ENCODE assay signal across 8 mouse cellular contexts in the genomic region with DNA sequence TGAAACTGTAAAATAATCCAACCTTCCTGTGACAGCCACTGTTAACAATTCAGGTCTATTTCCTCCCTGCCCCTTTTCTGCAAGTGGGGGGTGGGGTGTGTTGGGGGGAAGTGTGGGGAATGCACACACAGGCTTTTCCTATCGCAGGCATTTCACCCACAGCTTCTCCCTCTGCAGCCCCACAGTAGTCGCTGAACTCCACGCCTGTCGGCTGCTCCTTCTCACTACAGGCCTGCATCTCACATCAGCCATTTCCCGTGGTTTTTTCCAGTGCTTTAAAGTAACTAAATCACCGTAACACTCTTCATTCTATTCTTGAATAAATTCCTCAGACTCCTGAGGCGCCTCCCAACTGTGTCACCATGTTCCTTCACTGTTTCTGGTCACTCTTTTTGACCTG. TPM values are rescaled to one million over a fixed set of nuclear protein-coding genes. Genes with fewer than 3 reads are reported as not detected.
A peak's percentile ranks its signal among the peaks of the same experiment; 100 is the strongest.
DNase-seq lines count a peak whose midpoint lies in the region; ATAC-seq lines count a peak whose summit lies in the region.

No protein-coding gene starts in this region.

- peaks cover 94% of the 10 kb centered on the region for H3K4me1 ChIP-seq in heart, embryonic 10.5 days
- H3K4me1 ChIP-seq in hindbrain, embryonic 11.5 days (replicated peaks; ENCODE audit: control insufficient read depth, insufficient read depth, low read length) = peaks cover 11% of the 10 kb centered on the region
- H3K4me1 ChIP-seq in liver, embryonic 15.5 days (replicated peaks) = peaks cover 76% of the 10 kb centered on the region

- no peak for ATAC-seq in hindbrain, embryonic 11.5 days (ENCODE audit: low FRiP score)
- ATAC-seq in liver, embryonic 15.5 days (ENCODE audit: insufficient read depth) = no peak

- intact Hi-C loops in heart, postnatal 25 days (cut with DNase I) = no loop called here

- peak overlapping the region; percentile 78 for H3K27ac ChIP-seq in heart, embryonic 10.5 days
- no peak overlapping the region for H3K27ac ChIP-seq in hindbrain, embryonic 11.5 days (ENCODE audit: low read depth, low read length)
- peak overlapping the region; percentile 76 for H3K27ac ChIP-seq in liver, embryonic 15.5 days (replicated peaks)

- WGBS in heart, embryonic 10.5 days = 12% methylated on average over 7 of the region's 7 CpGs
- WGBS in hindbrain, embryonic 11.5 days = 10% methylated on average over 7 of the region's 7 CpGs
- 32% methylated on average over 7 of the region's 7 CpGs for WGBS in liver, embryonic 15.5 days (ENCODE audit: insufficient replicate concordance)

- no peaks in the 10 kb centered on the region for H3K27me3 ChIP-seq in heart, embryonic 10.5 days (ENCODE audit: insufficient read depth, poor library complexity, severe bottlenecking)
- H3K27me3 ChIP-seq in hindbrain, embryonic 11.5 days (ENCODE audit: control insufficient read depth, insufficient read depth, low read length) = no peaks in the 10 kb centered on the region
- no peaks in the 10 kb centered on the region for H3K27me3 ChIP-seq in liver, embryonic 15.5 days

- no peaks in the 10 kb centered on the region for H3K36me3 ChIP-seq in heart, embryonic 10.5 days
- H3K36me3 ChIP-seq in hindbrain, embryonic 11.5 days (ENCODE audit: control insufficient read depth, insufficient read depth, low read length) = no peaks in the 10 kb centered on the region
- H3K36me3 ChIP-seq in liver, embryonic 15.5 days (replicated peaks) = no peaks in the 10 kb centered on the region

- DNase-seq in heart, embryonic 10.5 days (ENCODE audit: low spot score) = no peak
- DNase-seq in heart, postnatal 25 days (ENCODE audit: low spot score) = no peak
- DNase-seq in brain, adult 2 months (ENCODE audit: low read depth, low spot score) = peak; percentile 17
- no peak for DNase-seq in hindbrain, embryonic 11.5 days (ENCODE audit: low spot score)
- no peak for DNase-seq in layer of hippocampus, postnatal 14 days (ENCODE audit: low spot score in 2 of 2)
- no peak for DNase-seq in Muller cell, postnatal 12 days (ENCODE audit: inconsistent ontology term)
- DNase-seq in urinary bladder, postnatal 36 days (ENCODE audit: low spot score in 2 of 2) = no peak

- H3K9ac ChIP-seq in hindbrain, embryonic 11.5 days (ENCODE audit: low read depth, low read length) = peak overlapping the region; percentile 15; the same call in 1 of the 2 replicates
- H3K9ac ChIP-seq in liver, embryonic 15.5 days = no peak overlapping the region

- H3K4me2 ChIP-seq in hindbrain, embryonic 11.5 days (replicated peaks; ENCODE audit: low read depth, low read length) = no peak overlapping the region; the same call in 1 of the 2 replicates
- peak overlapping the region; percentile 45; the same call in 1 of the 2 replicates for H3K4me2 ChIP-seq in liver, embryonic 15.5 days

- no peaks in the 10 kb centered on the region for H3K9me3 ChIP-seq in heart, embryonic 10.5 days
- no peaks in the 10 kb centered on the region for H3K9me3 ChIP-seq in hindbrain, embryonic 11.5 days (ENCODE audit: control insufficient read depth, low read length)
- H3K9me3 ChIP-seq in liver, embryonic 15.5 days (replicated peaks) = no peaks in the 10 kb centered on the region

- peak overlapping the region; percentile 43 for H3K4me3 ChIP-seq in heart, embryonic 10.5 days
- no peak overlapping the region for H3K4me3 ChIP-seq in hindbrain, embryonic 11.5 days (ENCODE audit: low read depth, low read length)
- H3K4me3 ChIP-seq in liver, embryonic 15.5 days (replicated peaks) = no peak overlapping the region

RNA-seq across cellular contexts. Expression of gene Shb, which starts 17.9 kb away (rescaled TPM):
- 8.2 and 8.3 TPM in 2 replicates for polyA plus RNA-seq in heart, embryonic 10.5 days (2016; fragmentation: Nextera tagmentation; extraction: Ambion mirVana)
- 10 to 100 TPM; 34.9 to 37.7 TPM for total RNA-seq in heart, postnatal 25 days (2021)
- 4.2 and 6.2 TPM in 2 replicates for polyA plus RNA-seq in hindbrain, embryonic 11.5 days (2014; fragmentation: Nextera tagmentation; extraction: Ambion mirVana)
- 2.9 and 3.9 TPM in 2 replicates for polyA plus RNA-seq in liver, embryonic 15.5 days (2015; fragmentation: Nextera tagmentation; extraction: Ambion mirVana)
- 10 to 100 TPM; 21.5 to 24.9 TPM for total RNA-seq in layer of hippocampus, postnatal 14 days (2021)
